Mouse (Mus musculus): Measurements from ENCODE around the gene Mto1. TPM values are rescaled to one million over a fixed set of nuclear protein-coding genes. Genes with fewer than 3 reads are reported as not detected.
"Not testable (repeated sequence)": the region's sequence is repeated elsewhere in the genome, so short reads cannot be mapped to it uniquely, and the experiment has no call there.

The Mto1 gene
- polyA plus RNA-seq, 1 experiment, result 25.0 TPM

DNA sequence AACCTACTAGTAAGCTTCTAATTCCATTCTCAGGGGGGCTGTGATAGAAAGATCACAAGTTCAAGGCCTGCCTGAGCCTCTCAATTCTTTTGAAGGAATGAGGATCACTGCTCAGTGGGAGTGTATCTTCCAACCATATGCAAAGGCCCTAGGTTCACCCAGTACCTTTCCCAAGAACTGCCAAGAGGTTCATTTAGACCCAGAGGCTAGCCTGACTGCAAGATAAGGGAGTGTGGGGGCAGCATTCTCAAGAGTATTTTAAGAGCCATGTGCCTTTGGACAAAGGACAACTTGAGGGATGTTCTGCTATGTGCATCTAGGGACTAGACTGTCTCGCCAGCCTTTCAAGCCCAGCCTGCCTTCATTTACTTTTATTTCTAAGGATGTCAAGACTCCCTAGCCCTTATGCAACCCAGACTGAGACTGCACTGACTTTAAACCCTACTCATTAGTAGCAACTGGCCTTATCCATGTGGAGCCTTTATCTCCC, 28.6 kb downstream of the Mto1 start:
- no peak for TF ChIP-seq POLR2A (IDR thresholded peaks at IDR 0.05; ENCODE audit: borderline replicate concordance, extremely low read depth, insufficient read depth, insufficient read length, poor library complexity, severe bottlenecking)
- TF ChIP-seq CTCF (IDR thresholded peaks at IDR 0.05; ENCODE audit: borderline replicate concordance, extremely low read depth, insufficient read depth, insufficient read length), result no peak
- DNase-seq (ENCODE audit: low read depth), result no peak

DNA sequence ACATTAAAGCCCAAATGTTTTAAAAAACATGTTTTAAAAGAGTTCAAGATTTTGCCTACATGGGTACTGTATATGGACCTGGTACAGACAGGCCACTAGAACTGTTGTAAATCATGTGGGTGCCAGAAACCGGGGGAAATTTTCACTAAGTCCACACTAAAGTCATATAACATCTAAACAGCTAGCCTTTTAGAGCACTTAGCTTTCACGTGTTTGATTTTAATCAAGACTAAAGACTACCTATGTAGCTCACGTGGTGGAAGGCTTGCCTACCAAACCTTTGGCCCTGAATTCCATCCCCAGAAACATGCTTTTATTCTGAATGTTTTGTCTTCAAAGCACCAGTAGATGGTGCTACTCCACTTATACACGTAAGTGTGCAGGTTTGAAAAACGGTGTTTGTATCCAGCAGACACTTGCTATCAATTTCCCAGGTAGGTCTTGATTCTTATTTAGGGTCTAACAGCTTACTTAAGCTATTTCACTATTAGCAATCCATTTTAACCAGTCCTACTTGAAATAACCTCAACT, 29.1 kb downstream of the Mto1 start:
- TF ChIP-seq POLR2A (IDR thresholded peaks at IDR 0.05; ENCODE audit: borderline replicate concordance, extremely low read depth, insufficient read depth, insufficient read length, poor library complexity, severe bottlenecking) (no peak), CTCF (IDR thresholded peaks at IDR 0.05; ENCODE audit: borderline replicate concordance, extremely low read depth, insufficient read depth, insufficient read length) (no peak; the same call in 1 of the 2 replicates)
- peak; percentile 80 for DNase-seq (ENCODE audit: low read depth)

DNA sequence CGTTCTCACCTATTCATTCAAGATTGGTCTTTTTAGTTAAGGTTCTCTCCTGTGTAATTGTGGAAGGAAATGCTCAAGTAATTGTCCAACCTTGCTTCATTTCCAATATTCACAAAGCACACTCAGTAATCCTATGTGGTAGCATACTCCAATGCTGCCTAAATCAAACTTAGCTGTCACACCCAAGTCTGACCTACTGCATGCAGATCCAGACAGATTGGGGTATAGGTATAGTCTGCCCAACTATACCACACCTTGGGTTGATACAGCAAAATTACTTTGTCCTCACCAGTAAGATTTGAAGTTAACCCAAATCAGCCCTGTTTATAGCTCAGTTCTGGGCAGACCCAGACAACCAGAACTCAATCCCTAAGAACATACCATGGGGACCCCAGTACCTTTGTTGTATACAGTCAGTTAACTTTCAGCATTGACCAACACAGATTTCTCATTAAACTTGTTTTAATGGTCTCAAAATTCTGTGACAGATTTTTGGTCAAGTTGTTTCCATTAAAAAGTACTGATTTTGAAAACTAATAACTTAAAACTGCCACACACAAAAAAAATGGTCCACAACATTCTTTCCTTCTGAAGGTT, 30.1 kb downstream of the Mto1 start:
- not testable (repeated sequence) for DNase-seq (ENCODE audit: low read depth)

DNA sequence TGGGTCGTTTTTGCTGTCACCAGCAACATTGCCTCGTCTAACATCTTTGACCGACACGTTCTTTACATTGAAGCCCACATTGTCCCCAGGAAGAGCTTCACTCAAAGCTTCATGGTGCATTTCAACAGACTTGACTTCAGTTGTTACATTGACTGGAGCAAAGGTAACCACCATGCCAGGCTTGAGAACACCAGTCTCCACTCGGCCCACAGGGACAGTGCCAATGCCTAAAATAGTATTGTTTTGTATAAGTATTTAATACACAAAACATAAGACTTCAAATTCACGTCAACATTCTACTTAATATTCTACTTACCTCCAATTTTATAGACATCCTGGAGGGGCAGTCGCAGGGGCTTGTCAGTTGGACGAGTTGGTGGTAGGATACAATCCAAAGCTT, 31.3 kb downstream of the Mto1 start:
- not testable (repeated sequence) for DNase-seq (ENCODE audit: low read depth)

DNA sequence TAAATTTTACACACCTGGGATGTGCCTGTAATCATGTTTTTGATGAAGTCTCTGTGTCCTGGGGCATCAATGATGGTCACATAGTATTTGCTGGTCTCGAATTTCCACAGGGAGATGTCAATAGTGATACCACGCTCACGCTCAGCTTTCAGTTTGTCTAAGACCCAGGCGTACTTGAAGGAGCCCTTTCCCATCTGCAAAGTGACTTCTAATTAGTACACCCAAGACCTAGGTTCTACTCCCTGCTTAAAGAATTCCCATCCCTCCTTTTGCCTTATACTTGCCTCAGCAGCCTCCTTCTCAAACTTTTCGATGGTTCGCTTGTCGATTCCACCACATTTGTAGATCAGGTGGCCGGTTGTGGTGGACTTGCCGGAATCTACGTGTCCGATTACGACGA, 32.2 kb downstream of the Mto1 start:
- peak; percentile 25 for DNase-seq (ENCODE audit: low read depth)

DNA sequence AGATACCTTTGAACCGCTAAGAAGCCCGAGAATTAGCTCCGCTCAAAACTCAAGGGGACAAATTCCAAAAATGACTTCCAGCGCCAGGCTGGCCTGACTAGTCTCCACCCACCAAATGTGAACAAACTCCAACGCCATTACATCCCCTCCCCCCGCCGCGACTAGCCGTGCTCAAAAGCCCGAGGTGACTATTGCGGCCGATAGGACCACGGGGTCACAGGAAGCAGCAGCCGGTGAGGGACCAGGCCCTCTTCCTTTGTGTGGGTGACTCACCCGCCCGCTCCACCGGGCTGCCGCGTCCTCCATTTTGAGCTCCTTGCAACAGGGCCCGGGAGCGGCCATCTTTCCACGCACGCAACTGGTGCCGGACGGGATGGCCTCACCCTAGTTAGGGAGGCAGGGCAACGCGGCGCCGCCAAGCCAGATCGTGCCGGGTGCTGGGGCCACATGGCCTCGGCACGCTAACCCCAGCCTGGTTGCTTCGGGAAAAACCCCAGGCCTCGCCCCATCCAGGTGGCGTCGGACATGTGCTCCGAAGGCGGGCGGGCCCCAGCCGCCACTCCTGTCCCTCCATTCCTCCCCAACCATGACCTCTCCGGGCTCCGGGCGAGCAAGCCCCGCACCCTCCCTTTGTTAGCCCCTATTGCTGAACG, 32.8 kb downstream of the Mto1 start:
- peak; percentile 80 for DNase-seq (ENCODE audit: low read depth)
- 0 out of 2 replicates have a peak, but pooled peaks have one; percentile 14 for TF ChIP-seq POLR2A (IDR thresholded peaks at IDR 0.05; ENCODE audit: borderline replicate concordance, extremely low read depth, insufficient read depth, insufficient read length, poor library complexity, severe bottlenecking)
- 0 out of 2 replicates have a peak, but pooled peaks have one; percentile 1 for TF ChIP-seq CTCF (IDR thresholded peaks at IDR 0.05; ENCODE audit: borderline replicate concordance, extremely low read depth, insufficient read depth, insufficient read length)

DNA sequence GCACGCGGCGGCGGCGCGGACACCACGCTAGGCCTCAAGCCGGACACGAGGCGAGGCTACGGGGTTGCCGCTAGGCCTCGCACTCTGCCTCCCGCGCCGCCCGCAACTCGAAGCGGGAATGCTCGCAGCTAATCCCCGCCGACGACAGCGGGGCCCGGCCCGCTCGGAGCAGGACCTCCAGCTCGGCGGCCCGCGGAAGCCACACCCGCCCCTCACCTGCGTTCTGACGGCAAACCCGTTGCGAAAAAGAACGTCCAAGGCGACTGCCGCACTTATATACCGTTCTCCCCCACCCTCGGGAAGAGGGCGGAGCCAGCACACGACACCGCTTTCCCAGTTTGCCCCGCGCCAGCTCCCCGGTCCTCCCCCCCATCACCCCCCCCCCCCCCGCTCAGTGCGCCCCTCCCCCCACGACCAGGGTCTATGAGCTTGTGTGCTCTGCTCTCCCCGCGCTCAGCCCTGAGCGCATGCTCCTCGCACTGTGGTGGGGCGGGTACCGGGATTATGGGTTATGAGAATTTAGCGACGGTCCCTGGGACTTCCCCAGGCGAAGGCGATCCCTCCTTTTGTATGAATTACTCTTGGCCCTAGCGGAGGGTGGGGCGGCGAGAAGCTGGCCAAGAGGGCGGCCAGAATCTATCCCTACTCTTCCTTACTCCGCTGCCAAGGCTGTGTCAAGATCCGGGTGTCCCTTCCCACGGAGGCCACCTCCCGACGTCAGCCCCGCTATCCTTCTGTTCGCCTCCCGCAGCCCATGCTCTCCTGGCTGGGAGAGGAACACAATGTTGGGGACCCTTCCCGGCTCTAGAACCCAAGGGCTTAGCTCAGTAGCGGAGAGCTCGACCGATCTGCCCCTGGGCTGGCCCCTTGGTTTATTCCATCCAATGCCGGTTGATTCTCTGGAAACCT, 33.7 kb downstream of the Mto1 start:
- TF ChIP-seq POLR2A (IDR thresholded peaks at IDR 0.05; ENCODE audit: borderline replicate concordance, extremely low read depth, insufficient read depth, insufficient read length, poor library complexity, severe bottlenecking) (peak; percentile 99), CTCF (IDR thresholded peaks at IDR 0.05; ENCODE audit: borderline replicate concordance, extremely low read depth, insufficient read depth, insufficient read length) (no peak)
- DNase-seq (ENCODE audit: low read depth), result peak; percentile 100

DNA sequence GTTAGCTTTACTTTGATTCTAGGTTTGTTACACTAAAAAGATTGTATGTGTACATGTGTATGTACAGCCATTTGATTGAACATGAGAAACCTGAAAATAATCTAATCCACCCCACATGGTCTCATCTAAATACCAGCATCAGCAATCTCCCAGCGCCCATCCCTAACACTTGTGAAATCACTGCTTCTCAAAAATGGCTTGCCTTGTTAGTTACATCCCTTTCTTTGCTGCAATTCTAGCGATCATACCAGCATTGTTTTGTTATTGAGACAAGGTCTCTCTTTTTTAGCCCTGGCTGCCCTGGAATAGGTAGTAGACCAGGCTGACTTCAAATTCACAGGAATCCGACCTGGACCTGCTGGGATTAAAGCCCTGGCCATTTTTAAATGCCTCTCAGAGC, 34.4 kb downstream of the Mto1 start:
- DNase-seq (ENCODE audit: low read depth), result no peak
- TF ChIP-seq CTCF (IDR thresholded peaks at IDR 0.05; ENCODE audit: borderline replicate concordance, extremely low read depth, insufficient read depth, insufficient read length), result no peak
- no peak for TF ChIP-seq POLR2A (IDR thresholded peaks at IDR 0.05; ENCODE audit: borderline replicate concordance, extremely low read depth, insufficient read depth, insufficient read length, poor library complexity, severe bottlenecking)

DNA sequence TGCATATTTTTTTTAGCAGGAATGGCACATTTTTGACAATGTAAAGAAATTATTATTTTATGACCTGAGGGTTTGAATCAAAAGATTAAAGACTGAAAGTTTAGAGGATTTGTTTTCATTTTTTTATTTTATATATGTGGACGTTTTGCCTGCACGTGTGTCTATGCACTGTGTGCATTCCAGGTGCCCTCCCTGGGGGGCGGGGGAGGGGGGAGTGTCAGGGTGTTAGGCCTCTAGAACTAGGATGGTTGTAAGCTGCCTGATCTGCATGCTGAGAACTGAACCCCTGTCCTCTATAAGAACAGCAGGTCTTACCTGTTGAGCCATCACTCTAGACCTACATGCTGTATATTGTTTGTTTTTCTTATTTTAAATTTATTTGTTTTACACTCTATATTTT, 36.7 kb downstream of the Mto1 start:
- TF ChIP-seq POLR2A (IDR thresholded peaks at IDR 0.05; ENCODE audit: borderline replicate concordance, extremely low read depth, insufficient read depth, insufficient read length, poor library complexity, severe bottlenecking) (no peak), CTCF (IDR thresholded peaks at IDR 0.05; ENCODE audit: borderline replicate concordance, extremely low read depth, insufficient read depth, insufficient read length) (no peak)
- no peak for DNase-seq (ENCODE audit: low read depth)

DNA sequence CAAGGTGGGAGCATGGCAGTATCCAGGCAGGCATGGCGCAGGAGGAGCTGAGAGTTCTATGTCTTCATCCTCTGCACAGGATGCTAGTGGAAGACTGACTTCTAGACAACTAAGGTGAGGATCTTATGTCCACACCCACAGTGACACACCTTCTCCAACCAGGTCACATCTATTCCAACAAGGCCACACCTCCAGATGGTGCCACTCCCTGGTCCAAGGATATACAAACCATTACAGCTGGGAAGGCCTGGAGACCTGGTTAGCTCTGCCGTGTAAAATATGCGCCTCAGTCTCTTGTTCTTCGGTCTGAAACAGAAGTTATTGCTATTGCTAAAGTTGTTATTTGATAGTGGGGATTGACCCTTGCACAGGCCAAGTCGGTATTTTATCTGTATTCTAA, 40.0 kb downstream of the Mto1 start:
- not testable (repeated sequence) for DNase-seq (ENCODE audit: low read depth)

DNA sequence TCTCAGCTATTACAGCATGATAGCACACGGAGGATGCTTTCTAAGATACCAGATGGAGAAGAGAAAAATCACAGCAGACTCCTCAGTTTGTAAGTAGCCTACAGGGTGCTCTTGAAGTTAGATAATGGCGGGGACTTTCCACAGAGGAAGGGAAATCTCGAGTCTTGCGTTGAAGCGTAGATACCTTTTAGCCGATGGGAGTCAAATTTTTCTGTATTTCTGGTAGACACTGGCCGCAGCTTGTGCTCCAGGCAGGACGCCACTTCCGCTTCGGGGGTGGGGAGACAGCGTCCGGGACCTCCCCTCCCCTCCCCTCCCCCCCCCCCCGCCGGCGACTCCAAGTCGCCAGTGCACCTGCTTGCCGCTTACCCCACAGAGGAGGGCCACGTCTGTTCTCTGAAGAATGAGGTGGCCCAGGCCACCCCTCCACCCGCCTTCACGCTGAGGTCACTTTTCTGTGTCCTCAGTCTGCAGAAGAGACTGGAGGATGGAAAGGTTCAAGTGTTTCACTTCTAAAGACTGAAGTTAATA, 40.9 kb downstream of the Mto1 start, which contains the start of gene Eef1a1:
Gene Eef1a1, minus strand, starts transcription at position 262 of the 531 bp plus-strand sequence.
- TF ChIP-seq POLR2A (IDR thresholded peaks at IDR 0.05; ENCODE audit: borderline replicate concordance, extremely low read depth, insufficient read depth, insufficient read length, poor library complexity, severe bottlenecking) (no peak), CTCF (IDR thresholded peaks at IDR 0.05; ENCODE audit: borderline replicate concordance, extremely low read depth, insufficient read depth, insufficient read length) (no peak)
- peak; percentile 60 for DNase-seq (ENCODE audit: low read depth)

DNA sequence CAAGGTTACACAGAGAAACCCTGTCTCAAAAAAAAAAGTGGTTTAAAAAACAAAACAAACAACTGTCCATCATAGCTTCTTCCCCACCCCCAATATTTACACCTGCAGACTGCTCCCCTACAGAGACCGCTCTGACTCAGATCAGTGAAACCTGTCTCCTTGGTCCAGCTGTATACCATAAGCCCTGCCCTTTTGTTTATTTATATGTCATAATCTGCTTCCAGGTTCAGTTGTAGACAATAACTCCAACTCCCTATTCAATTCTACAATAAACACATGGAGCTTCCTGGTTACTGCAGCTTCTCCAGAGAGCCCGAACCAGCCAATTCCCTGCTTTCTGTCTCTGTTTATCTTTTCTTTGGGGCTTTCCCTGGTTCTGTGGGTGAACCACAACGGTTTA, 43.2 kb downstream of the Mto1 start:
- no peak for DNase-seq (ENCODE audit: low read depth)
- TF ChIP-seq POLR2A (IDR thresholded peaks at IDR 0.05; ENCODE audit: borderline replicate concordance, extremely low read depth, insufficient read depth, insufficient read length, poor library complexity, severe bottlenecking), result no peak
- no peak for TF ChIP-seq CTCF (IDR thresholded peaks at IDR 0.05; ENCODE audit: borderline replicate concordance, extremely low read depth, insufficient read depth, insufficient read length)
